Mouse (Mus musculus): ENCODE data around the gene Hmgcs2.

Gene Hmgcs2

DNA sequence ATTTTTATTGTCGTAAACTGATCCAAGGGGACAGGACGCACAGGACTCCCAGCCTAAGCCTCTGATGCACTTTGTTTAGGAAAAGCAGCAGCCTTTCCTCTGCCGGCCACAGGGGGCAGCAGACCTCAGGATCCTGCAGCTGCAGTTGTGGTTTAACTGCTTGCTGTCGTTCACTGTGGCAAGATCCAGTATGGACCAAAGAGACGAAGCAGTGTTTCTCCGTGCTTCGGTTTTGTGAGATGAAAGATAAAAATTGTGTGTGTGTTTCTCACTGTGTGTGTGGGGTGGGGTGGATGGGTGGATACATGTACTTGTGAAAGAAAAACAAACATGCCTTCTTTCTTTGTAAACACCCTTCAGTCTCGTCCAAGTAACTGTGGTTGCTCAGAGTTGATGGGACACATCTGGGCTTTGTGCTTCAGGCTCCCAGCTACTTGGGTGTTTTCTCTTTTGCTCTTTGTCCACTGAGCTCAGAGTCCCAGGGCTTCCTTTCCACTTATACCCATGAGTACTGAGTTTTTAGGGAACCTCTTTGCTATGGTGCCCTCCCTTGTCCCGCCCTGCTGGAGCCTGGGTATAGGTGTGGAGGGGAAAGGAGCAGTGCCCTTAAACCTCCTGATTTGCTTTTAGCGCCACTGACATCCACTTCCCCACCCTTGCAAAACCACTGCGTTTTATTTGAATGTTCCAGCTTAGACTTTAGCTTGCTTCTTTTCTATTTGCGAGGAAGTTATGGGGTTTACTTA, 871 bp downstream of the Hmgcs2 start:
- peak; percentile 30 for DNase-seq

- no peak for DNase-seq
These were observed 2.2 kb downstream of the Hmgcs2 start for GRCm38 (mm10) chr3:98282422-98282821.

DNA sequence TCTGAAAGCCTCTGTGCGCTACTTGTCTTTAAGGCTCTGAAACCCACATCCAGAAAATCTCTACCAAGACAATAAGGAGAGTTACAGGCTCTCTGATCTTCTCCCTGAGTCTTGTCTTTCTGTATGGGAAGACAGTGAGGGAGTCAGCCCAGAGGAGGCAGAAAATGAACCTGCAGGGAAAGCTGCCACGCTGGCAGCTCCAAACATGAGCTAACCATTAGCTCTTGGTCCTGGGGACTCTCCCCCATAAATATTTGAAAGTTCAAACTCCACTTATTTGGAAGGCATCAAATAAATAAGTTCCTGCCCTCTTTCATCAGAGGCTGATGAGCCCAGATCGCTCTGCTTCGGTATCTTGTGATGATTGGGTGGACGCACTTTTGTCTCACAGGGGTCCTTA, 3.0 kb downstream of the Hmgcs2 start:
- no peak for DNase-seq

- no peak for DNase-seq
These were observed 10.8 kb downstream of the Hmgcs2 start for GRCm38 (mm10) chr3:98291044-98291443.

DNA sequence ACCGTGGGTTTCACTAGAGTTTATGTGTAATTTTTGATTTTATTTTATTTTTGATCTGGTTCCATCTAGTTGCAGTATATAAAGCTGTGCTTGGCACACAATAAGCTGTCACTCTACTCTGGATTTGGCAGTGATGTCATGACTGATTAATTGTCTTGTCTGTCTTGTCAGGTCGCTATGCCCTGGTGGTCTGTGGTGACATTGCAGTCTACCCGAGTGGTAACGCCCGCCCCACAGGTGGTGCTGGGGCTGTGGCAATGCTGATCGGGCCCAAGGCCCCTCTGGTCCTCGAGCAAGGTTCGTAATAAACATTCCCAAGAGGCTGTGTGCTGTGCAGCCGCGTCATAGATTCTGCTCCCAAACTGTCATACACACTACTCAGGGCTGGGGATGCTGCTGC, 15.7 kb downstream of the Hmgcs2 start:
- DNase-seq, result no peak

- DNase-seq, result no peak
These were observed 19.3 kb downstream of the Hmgcs2 start for GRCm38 (mm10) chr3:98299391-98300100.

DNA sequence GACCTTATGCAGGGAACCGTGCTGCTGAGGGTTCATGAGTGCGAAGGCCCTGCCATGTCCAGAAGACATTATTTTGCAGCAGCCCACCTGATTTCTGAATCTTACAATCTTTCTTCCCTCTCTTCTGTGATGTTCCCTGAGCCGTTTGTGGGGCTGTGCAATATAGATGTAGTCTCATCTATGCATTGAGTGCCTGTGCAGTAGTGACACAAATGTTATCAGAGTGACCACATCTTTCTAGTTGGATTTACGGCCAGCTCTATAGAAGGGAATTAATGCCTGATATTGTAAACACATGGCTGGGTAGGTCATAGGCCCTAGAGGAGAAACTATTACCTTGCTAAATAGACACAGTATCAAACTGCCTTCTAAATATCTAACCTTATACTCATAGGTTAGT, 20.0 kb downstream of the Hmgcs2 start:
- no peak for DNase-seq

GRCm38 (mm10) chr3:98301761-98302160, 21.5 kb downstream of the Hmgcs2 start:
- DNase-seq, result no peak

DNA sequence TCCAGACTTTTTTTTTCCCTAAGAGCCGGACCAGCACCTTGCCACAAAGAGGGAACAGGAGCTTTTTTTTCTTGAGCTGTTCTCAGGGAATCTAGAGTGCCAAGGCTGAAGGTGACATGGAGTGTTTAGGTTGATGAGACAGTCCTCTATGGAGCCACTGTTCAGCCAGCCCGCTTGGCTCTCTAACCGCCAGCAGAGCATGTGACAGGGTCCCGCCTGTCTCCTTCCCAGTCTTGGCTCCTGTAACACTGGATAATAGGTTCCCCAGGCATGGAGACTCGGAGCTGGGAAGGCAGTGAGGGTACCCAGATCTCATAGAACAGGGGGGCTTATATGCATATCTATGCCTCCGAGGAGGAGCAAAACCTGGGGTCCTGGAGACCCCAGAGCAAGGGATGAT, 28.4 kb downstream of the Hmgcs2 start:
- DNase-seq, result no peak

DNA sequence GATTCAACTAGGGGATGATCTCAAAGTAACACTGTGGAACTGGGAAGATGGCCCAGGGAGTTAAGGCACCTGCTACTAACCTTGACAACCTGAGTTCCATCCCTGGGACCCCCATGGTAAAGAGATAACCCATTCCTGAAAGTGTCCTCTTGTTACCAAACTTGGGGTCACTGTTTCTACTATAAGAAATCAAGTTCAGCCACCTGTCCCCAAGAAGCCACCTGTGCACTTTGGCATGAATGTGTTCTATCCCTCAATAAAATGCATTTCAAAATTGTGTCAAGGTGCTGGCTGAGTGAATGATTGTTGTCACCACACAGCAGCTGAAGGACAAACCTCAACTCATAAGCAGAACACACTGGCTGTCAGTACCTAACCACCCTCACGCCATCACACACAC, 30.2 kb downstream of the Hmgcs2 start:
- no peak for DNase-seq

- DNase-seq, result no peak
These were observed 32.6 kb downstream of the Hmgcs2 start for GRCm38 (mm10) chr3:98312867-98313266.

- no peak for DNase-seq
These were observed 33.3 kb downstream of the Hmgcs2 start for GRCm38 (mm10) chr3:98313294-98314155.

- no peak for DNase-seq
These were observed 34.9 kb downstream of the Hmgcs2 start for GRCm38 (mm10) chr3:98315181-98315580.

DNA sequence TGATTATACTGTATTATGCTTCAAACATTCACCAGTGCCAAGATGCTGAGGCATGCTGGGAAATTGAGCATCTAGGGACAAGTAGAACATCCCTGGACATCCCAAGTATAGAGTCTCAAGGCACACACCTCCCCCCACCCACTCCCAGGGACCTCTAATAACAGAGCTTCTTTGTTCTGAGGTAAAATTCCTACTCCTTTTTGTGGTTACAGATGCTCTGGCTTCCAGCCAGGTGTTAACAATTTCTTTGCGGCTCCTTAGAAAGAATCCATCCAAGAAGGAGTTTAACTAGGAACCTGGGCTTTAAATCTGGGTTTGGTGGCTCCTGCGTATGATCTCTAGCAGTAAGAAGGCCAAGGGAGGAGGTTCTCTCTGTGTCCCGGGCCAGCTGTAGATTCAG, 36.9 kb downstream of the Hmgcs2 start:
- no peak for DNase-seq

GRCm38 (mm10) chr3:98319190-98319589, 39.0 kb downstream of the Hmgcs2 start:
- DNase-seq, result no peak

DNA sequence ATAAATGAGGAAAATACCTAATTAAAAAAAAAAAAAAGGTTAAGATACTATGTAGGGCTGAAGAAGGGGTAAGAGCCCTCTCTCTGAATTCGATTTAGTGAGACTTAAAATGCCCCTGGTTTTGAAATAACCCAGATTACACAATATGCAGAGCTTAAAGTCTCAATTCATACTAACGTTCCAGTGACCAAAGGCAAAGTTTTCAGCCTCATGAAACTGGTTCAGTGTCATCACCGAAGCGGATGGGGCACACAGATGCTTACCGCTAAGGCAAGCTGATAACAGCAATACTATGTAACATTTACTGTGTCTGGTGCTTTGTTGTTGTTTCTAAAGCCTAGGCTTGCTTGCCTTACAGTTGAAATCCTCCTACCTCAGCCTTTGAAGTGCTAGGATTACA, 42.0 kb downstream of the Hmgcs2 start:
- DNase-seq, result no peak

- DNase-seq, result no peak
These were observed 44.0 kb downstream of the Hmgcs2 start for GRCm38 (mm10) chr3:98324235-98324634.

DNA sequence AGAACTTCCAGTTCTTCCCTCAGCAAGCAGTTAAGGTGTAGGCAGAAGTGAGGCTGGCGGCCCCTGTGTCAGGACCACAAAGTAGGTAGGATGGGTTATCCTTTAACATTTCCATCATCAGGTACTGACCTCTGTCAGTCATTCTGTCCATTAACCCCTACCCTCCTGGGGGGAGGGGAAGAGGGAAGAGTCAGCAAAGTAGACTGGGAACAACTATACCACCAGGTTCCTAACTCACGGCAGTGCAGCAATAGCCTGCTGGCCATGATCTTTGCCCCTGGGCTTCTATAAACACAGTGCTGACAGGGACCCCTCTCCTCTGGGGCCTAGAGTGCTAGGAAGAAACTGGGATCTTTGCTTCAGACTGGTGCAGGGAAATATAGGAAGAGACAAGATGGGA, 53.8 kb downstream of the Hmgcs2 start:
- no peak for DNase-seq

GRCm38 (mm10) chr3:98335331-98335730, 55.1 kb downstream of the Hmgcs2 start:
- no peak for DNase-seq

DNA sequence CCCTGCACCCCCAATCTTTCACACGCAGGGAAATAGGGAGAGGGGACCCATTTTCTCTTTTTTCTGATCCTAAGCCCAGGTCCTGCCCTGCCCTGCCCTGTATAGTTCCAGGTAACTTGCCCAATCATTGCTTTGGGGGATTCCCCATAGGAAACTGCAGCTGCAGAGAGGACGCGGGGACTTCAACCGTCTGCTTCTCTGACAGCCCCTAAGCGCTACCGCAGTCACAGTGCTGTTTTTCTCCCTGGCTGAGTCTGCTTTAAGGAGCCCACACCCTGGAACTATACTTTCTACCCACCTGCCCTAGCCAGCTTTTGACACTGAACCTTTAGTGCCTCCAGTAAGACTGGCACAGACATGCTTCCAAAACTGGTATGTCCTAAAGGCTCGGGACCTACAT, 55.7 kb downstream of the Hmgcs2 start:
- DNase-seq, result no peak

DNA sequence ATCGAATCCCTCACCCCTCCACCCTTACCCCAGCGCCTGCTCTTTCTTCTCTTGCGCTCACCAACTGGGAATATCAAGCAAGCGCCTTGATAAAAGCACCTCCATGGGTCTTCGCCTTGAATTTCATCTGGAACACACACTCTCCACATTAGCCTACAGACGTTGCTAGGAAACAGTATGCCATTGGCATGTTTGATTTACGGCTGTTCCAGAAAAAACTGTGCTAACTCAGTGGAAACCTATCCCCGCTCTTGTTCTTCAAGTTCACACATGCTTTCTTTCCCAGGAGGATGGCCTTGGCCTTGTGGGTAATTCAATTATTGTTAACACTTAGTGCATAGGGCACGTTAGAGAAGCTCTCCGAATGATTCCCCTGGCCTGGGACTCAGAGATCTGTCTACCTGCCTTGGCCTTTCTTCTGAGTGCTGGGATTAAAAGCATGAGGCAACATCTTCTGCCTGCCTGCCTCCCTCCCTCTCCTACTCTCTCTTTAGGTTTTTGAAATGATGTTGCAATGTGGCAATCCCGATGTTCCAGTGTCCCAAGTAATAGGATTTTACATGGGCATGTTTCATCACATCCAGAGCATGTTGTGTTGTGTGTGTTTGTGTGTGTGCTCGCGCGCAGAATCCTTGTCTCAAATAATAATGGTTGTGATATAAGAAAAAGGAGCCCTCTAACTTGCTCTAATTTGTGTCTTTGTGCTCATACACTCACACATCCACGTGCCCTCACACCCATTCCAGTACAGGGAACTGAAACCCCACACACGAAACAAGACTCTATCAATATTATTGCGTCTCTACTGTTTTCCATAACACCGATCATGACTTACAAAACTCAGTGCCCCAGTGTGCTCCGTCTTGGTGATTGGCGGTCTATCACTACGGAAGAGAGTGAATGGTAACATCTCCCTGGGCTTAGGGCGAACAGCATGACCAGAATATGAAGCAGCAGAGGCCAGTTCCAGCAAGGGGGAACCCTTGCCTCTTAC, 56.7 kb downstream of the Hmgcs2 start:
- DNase-seq, result no peak

DNA sequence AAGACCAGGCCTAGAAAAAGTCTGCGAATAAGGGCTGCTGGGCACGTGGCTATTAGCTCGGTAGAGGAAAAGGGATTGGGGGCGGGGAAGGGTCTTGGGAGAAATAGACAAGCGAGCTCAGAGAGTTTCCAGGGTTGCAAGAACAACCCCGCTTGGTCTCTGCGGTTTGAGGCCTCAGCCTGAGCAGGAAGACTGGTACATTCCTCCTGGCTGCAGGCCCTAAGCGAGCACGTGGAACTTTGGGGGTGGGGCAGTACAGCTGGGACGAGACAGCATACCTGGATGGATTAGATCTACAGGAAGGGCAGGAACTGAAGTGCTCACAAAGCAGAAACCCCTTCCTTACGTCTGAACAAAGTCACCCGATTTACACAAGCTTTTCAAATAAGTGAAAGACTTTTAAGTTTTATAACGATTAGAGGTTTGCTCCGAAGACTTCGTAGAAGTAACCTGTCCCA, 58.4 kb downstream of the Hmgcs2 start:
- peak; percentile 24 for DNase-seq
